Mouse (Mus musculus) embryonic facial prominence, embryonic 10.5 days (tissue): Measurements from ENCODE around the gene Aars2. TPM values are rescaled to one million over a fixed set of nuclear protein-coding genes. Genes with fewer than 3 reads are reported as not detected.

ENCODE experiments used
- DNase-seq: peaks from one replicate; pipeline ENCODE4 v3.0.0-alpha.2; 2017; ENCODE audit warnings: low spot score
- H3K27ac ChIP-seq: fragments of 300-500 bp; sonication (generic); replicated peaks from 2 replicates; pipeline ENCODE4 v1.5.1; 2016; ENCODE audit warnings: mild to moderate bottlenecking
- H3K27me3 ChIP-seq: fragments of 300-500 bp; sonication (generic); replicated peaks from 2 replicates; pipeline ENCODE4 v1.6.1; 2016; ENCODE audit warnings: low read depth, mild to moderate bottlenecking; ENCODE audit not compliant: poor library complexity, severe bottlenecking
- H3K36me3 ChIP-seq: fragments of 300-500 bp; sonication (generic); replicated peaks from 2 replicates; pipeline ENCODE4 v1.6.1; 2016; ENCODE audit warnings: mild to moderate bottlenecking, moderate library complexity
- H3K4me1 ChIP-seq: fragments of 300-500 bp; sonication (generic); 2 replicates; pipeline ENCODE4 v1.6.1; 2016
- H3K4me3 ChIP-seq: fragments of 300-500 bp; sonication (generic); 2 replicates; pipeline ENCODE4 v1.5.1; 2016; ENCODE audit warnings: mild to moderate bottlenecking, moderate library complexity
- H3K9me3 ChIP-seq: fragments of 300-500 bp; sonication (generic); 2 replicates; pipeline ENCODE4 v1.6.1; 2016; ENCODE audit warnings: mild to moderate bottlenecking
- WGBS: fragments of 180-500 bp; shearing (Covaris S2); methylation state at CpG from one replicate; pipeline ENCODE4 v1.1.7; 2016; 5-methylcytosine and 5-hydroxymethylcytosine counted together
- polyA plus RNA-seq: library from polyadenylated mRNA; unstranded; fragments of >200 nt; fragmentation: Nextera tagmentation; extraction: Ambion mirVana; gene quantifications from 2 replicates; pipeline ENCODE4 v1.2.1, GENCODE M21; 2016

Gene Aars2
- polyA plus RNA-seq, 1 experiment from 2014 or later = 33.7 TPM

DNA sequence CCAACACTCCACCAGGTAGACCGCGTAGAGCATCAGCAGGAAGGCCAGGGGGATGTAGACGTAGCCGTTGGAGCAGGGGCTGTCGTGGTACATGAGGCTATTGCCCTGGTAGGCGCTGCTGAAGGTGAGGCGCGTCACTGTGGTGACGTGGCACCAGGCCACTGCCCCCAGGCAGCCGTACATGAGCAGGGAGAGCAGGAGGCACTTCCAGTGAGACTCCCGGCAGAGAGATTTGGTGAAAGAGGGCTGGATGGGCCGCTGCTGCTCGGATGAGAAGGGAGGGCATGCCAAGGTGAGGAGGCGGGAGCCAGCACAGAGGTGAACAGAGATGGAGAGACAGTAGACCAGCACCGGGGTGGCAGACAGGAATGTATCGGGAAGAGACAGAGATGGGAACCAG, 40.3 kb downstream of the Aars2 start:
- Histone ChIP-seq H3K4me3 (no peak overlapping the region), H3K9me3 (no peaks in the 10 kb centered on the region), H3K27ac (no peak overlapping the region), H3K4me1 (peaks cover 62% of the 10 kb centered on the region), H3K27me3 (peaks cover 90% of the 10 kb centered on the region), H3K36me3 (peaks cover 17% of the 10 kb centered on the region)
- DNase-seq = no peak
- WGBS = 66% methylated on average over 16 of the region's 16 CpGs

DNA sequence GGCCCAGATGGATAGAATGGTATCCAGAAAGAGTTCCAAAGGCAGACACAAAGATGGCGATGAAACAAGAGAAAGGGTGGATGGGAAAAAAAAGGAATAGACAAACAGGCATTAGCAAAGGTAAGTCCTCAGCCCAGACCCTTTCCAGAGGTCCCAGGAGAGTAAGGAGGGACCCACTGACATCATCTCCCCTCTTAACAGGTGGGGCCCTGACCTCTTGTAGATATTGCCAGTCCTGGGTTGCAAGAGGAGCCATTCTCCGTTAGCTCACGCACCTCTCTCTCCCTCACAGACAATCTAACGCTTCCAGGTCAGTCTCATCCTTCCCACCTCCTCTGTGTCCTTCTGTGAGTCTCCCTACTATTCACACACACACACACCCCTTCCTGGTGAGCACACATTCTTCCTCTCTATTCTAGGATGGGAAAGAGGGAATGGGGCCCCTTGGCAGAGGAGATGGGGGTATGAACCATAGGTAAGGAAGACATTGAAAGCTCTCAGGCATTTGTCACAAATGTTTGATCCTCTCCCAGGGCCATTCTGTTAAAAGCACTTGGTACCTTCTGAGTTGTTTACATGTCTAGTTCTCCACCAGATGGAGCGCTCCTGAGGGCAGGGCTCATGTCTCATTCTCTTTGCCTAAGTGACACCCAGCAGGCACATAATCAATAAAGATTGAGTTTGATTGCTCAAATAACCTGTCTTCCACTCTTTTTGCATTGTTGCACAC, 41.0 kb downstream of the Aars2 start:
- Histone ChIP-seq H3K27ac (no peak overlapping the region), H3K4me1 (peaks cover 64% of the 10 kb centered on the region), H3K27me3 (peaks cover 83% of the 10 kb centered on the region), H3K36me3 (peaks cover 17% of the 10 kb centered on the region), H3K9me3 (no peaks in the 10 kb centered on the region), H3K4me3 (peak overlapping the region; percentile 95; the same call in 1 of the 2 replicates)
- no peak for DNase-seq
- WGBS = 72% methylated on average over 5 of the region's 5 CpGs

DNA sequence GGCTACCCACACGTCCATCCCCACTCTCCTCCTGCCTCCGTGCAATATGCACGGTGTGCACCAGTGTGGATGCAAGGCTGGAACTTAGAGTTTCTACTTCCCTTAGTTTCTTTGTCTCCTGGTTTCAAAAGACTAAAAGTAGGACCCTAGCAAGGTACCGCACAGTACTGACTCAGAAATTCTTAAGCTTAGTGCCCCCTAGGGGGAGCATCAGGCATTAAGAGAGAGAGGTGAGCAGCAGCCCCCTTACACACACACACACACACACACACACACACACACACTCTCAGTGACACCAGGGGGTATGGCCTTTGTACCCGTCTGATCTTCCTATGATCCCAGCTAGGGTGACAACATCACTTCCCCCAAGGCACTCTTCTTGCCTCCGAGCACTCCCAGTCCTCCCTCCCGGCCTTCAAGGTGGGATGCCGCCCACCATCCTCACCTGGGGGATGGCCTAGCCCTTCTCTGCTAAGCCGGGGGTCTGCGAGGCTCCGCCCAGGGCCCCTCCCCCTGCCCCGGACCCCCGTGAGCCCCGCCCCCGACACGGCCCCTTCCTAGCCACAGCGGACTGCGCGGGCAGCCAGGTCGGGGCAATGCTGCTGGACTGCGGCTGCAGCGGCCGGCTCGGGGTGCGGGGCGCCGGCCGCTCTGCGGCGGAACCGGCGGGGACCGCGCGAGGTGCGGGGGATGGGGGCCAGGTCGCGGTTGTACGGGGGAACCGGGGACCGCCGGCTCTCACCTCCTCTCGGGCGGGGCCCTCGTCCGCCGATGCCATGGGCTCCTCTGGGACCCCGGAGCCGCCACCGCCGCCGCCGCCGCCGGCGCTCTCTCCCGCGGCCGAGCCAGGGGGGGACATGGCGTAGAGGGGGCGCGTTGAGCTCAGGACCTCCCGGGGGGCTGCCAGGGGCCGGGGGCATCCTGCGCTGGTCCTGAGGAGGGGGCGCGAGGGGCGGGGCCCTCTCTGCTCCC, 42.2 kb downstream of the Aars2 start:
- H3K27me3 ChIP-seq = peaks cover 78% of the 10 kb centered on the region

DNA sequence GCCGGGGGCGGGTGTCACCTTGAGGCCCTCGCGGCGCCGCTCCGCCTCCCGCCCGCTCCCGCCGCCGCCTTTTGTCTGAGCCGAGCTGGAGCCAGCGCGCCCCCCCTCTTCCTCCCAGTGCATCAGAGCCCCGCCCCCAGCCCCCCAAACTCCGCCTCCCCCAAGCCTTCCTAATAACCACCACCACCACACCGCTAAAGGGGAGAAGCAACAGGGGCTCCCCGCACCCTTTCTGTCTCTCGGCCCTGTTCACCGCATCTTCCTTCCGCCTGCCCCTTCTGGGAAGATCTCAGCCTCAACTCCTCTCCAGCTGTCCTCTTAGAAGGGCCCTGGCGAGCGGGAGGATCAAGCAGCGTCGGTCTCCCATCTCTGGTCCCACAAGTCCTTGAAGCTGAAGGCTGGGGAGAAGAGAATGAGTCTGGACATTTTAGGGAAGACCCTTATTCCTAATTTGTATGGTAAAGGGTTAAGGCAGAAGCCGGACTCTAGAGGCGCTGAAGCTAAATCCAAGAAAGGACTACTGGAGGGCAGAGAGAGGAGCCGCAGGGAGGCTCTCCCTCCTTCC, 43.1 kb downstream of the Aars2 start, which contains the start of gene Tmem151b:
Tmem151b (minus strand) TSS at position 61 of the 565 bp plus-strand sequence.
- H3K36me3 ChIP-seq = peaks cover 14% of the 10 kb centered on the region
- H3K9me3 ChIP-seq = no peaks in the 10 kb centered on the region
- H3K27ac ChIP-seq = peak within 1 kb of the TSS; percentile 98
- peak within 1 kb of the TSS; percentile 95 for H3K4me3 ChIP-seq
- under 1% methylated on average over 27 of the region's 29 CpGs for WGBS
- DNase-seq = peak; percentile 88
- H3K27me3 ChIP-seq = peaks cover 69% of the 10 kb centered on the region
- H3K4me1 ChIP-seq = peaks cover 55% of the 10 kb centered on the region

More for the DNA sequence above, 42.2 kb downstream of the Aars2 start:
- Histone ChIP-seq H3K4me3 (peak overlapping the region; percentile 95), H3K9me3 (no peaks in the 10 kb centered on the region), H3K4me1 (peaks cover 64% of the 10 kb centered on the region), H3K27ac (peak overlapping the region; percentile 98), H3K36me3 (peaks cover 17% of the 10 kb centered on the region)
- DNase-seq = peak; percentile 87
- WGBS = 3% methylated on average over 64 of the region's 68 CpGs

DNA sequence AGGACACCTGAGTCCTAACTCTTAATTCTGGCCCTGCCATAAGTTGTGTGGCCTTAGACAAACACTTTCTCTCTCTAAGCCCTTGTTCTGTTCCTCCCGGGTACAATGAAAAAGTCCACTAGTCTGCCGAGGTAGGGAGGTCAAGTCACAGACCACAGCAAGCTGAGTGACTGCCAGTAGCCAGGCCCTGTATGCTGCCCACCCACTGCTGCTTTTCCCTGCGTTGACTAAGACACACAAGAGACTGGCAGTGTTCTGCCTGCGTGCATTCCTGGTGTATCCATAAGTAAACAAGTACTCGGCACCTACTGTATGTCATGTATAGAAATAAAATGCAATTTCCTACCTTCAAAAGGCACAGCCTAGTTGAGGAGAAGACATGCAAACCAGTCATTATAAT, 43.6 kb downstream of the Aars2 start:
- whole genome bisulfite sequencing = 33% methylated on average over 5 of the region's 5 CpGs

DNA sequence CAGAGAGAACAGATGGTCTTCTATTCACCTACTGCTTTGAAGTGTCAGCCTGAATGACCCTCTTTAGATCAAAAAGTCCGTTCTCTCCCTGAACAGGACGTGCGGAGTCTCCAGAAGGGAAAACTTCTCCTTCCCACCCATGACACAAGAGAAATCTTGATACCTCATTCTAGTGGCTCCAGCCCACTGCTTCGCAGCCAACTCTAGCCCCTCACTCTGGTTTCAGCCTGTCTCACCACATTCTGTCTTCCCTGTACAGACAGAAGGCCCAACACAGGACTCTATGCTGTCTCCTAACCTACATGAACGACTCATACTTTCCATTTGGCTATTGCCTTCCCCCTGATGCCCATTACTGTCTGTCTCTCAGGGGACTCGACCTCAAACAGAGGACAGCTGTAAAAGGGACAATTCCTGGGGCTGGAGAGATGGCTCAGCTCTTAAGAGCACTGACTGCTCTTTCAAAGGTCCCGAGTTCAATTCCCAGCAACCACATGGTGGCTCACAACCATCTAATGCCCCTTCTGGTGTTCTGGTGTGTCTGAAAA, 44.7 kb downstream of the Aars2 start:
- Histone ChIP-seq H3K4me1 (peaks cover 55% of the 10 kb centered on the region), H3K4me3 (no peak overlapping the region), H3K9me3 (no peaks in the 10 kb centered on the region), H3K36me3 (peaks cover 9% of the 10 kb centered on the region), H3K27me3 (peaks cover 61% of the 10 kb centered on the region), H3K27ac (no peak overlapping the region)
- no peak for DNase-seq
- 57% methylated on average over 7 of the region's 7 CpGs for WGBS

More for the DNA sequence above, 43.6 kb downstream of the Aars2 start:
- DNase-seq = no peak
- Histone ChIP-seq H3K27ac (peak overlapping the region; percentile 98; the same call in 1 of the 2 replicates), H3K9me3 (no peaks in the 10 kb centered on the region), H3K4me3 (peak overlapping the region; percentile 95), H3K4me1 (peaks cover 54% of the 10 kb centered on the region), H3K27me3 (peaks cover 66% of the 10 kb centered on the region), H3K36me3 (peaks cover 9% of the 10 kb centered on the region)

DNA sequence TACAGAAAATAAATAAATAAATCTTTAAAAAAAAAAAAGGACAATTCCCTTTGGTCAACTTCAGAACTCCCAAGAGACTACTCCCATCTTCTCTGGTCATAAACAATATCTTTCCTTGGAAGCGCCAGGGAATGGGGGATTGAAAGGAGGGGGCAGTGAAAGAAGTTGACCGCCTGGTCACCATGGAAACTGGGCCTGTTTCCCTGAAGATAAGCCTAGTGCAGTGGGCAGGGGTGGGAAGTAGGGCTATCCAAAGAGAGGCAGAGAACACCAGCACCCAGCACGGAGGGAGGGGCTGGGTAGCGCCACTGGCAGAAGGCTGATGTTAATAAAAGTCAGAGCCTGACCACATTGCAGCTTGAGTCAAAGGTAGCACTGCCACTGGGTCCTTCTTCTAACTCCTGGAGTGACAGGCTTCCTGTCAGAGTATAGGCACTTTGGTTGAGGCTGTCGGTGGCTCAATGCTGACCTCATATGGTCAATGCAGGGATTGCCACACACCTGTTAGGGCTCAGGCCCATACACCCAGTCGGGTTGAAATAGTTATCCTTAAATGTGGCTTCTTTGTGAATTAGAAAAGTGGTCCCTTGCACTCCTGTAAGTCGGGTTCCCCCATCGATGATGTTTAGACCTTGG, 45.3 kb downstream of the Aars2 start:
- Histone ChIP-seq H3K4me3 (0 out of 2 replicates have a peak overlapping the region, but pooled peaks have one; percentile 8), H3K27ac (no peak overlapping the region)

DNA sequence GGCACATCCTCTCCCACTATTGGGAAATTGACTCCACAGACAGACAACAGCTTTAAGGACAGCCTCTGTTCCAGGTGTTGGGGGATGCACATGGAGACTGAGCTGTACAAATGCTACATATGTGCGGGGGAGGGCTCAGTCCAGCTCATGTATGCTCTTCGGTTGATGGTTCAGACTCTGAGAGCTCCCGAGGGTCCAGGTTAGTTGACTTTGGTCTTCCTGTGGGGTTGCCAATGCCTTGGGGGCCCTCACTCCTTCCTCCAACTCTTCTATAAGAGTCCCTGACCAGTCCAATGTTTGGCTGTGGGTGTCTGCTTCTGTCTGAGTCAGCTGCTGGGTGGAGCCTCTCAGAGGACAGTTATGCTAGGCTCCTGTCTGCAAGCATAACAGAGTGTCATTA, 46.4 kb downstream of the Aars2 start:
- Histone ChIP-seq H3K36me3 (no peaks in the 10 kb centered on the region), H3K9me3 (no peaks in the 10 kb centered on the region), H3K4me3 (no peak overlapping the region), H3K27me3 (peaks cover 61% of the 10 kb centered on the region), H3K4me1 (peaks cover 69% of the 10 kb centered on the region), H3K27ac (no peak overlapping the region)
- no peak for DNase-seq
- 81% methylated on average over 3 of the region's 3 CpGs for WGBS

More for the DNA sequence above, 45.3 kb downstream of the Aars2 start:
- peaks cover 59% of the 10 kb centered on the region for H3K4me1 ChIP-seq
- peak; percentile 80 for DNase-seq
- WGBS = 6% methylated on average over 8 of the region's 8 CpGs
- H3K27me3 ChIP-seq = peaks cover 61% of the 10 kb centered on the region
- peaks cover 2% of the 10 kb centered on the region for H3K36me3 ChIP-seq
- H3K9me3 ChIP-seq = no peaks in the 10 kb centered on the region

DNA sequence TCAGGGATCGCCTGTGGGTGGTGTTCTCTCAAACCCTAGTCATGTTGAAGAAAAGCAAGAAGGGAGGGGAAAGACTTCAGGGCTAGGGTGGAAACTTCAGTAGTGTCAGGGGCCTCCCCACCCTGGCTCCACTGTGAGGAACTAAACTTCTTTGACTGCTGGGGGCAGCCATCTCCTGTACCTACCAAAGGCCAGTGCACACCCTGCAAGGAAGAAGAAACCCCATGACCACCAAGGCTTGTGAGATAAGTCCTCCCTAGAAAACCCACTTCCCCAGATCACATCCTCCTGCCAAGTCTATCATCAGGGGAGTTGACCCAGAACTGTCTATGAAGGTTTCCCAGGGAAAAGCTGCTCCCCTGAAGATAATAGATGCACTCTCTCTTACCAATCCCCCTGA, 47.8 kb downstream of the Aars2 start:
- Histone ChIP-seq H3K27ac (no peak overlapping the region), H3K9me3 (no peaks in the 10 kb centered on the region), H3K36me3 (no peaks in the 10 kb centered on the region), H3K27me3 (peaks cover 55% of the 10 kb centered on the region), H3K4me1 (peaks cover 69% of the 10 kb centered on the region), H3K4me3 (no peak overlapping the region)
- 44% methylated on average over 1 of the region's 1 CpGs for WGBS
- no peak for DNase-seq

DNA sequence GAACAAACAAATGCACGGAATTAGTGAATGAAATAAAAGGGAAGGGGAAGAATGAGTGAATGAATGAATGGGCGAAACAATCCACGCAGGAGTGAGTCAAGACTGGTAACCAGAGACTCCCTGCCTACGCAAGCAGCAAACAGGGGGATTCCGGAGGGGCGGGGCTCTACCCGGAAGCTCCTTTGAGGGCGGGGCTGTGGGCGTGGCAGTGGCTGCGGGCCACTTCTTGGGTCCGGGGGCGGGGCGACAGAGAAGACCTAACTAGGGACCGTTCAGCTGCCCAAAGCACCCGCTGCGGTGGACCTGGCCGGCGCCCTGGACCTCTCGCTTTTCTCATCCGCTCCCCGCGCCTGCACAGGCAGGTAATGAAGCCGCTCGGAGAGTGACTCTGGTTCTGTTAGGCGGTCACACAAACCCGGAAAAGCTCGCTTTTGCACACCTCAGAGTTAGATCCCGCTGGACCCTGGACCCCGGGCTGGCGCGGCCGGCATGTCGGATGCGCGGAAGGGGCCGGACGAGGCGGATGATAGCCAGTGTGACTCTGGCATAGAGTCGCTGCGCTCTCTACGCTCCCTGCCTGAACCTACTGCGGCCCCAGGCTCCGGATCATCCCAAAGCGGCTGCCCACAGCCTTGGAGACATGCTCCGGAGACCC, 48.9 kb downstream of the Aars2 start, which contains the start of gene Nfkbie:
Nfkbie (plus strand) TSS at position 252 of the 655 bp plus-strand sequence.
- peak; percentile 98 for DNase-seq
- peaks cover 4% of the 10 kb centered on the region; the same call in 1 of the 2 replicates for H3K36me3 ChIP-seq
- no peaks in the 10 kb centered on the region for H3K9me3 ChIP-seq
- H3K27ac ChIP-seq = peak within 1 kb of the TSS; percentile 72
- under 1% methylated on average over 45 of the region's 45 CpGs for WGBS
- H3K27me3 ChIP-seq = peaks cover 48% of the 10 kb centered on the region
- H3K4me1 ChIP-seq = peaks cover 58% of the 10 kb centered on the region
- peak within 1 kb of the TSS; percentile 79 for H3K4me3 ChIP-seq

DNA sequence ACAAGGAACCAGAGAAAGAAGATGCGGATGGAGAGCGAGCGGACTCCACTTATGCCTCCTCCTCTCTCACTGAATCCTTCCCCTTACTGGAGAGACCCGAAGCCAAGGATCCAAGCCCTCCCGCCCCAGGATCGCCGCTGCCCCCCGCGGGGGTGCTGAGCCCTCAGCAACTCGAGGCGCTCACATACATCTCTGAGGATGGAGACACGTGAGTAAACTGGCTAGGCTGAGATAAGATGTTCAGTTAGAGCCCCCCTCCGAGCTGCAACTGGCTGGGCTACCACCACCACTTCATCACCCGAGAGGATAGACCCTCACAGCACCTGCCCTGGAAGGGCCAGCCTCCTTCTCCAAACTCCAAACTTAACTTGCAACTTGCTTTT, 49.5 kb downstream of the Aars2 start:
- Histone ChIP-seq H3K4me1 (peaks cover 53% of the 10 kb centered on the region), H3K27ac (peak overlapping the region; percentile 72), H3K36me3 (peaks cover 4% of the 10 kb centered on the region; the same call in 1 of the 2 replicates), H3K9me3 (no peaks in the 10 kb centered on the region), H3K4me3 (peak overlapping the region; percentile 79), H3K27me3 (peaks cover 43% of the 10 kb centered on the region)
- no peak for DNase-seq
- WGBS = 4% methylated on average over 14 of the region's 14 CpGs
